8 mouse cellular contexts compared by ENCODE assay signal in the genomic region with DNA sequence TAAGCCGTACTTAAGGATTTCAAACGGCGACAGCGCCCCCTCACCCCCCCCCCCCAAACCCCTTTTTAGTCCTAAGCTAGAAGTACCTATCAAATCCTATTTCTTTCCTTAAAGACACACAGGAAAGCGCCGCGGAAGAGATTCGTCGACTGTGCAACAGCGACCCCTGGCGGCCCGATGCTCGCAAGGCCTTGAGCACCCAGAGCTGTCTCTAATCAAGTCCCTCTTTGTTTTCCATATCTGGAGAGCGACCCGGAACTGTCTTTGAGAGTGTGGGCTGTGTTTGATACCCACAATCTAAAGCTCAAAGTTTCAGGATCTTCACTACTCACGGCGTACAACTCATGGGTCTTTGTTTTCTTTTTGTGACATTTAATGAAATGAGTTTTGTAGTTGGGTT.
DNase-seq lines count a peak whose midpoint lies in the region; ATAC-seq and TF ChIP-seq lines count a peak whose summit lies in the region.

No protein-coding gene starts in this region.

- no peak overlapping the region for H3ac ChIP-seq in myocyte (ENCODE audit: control insufficient read depth, insufficient read length)

- peak overlapping the region; percentile 72 for H3K9ac ChIP-seq in heart, embryonic 11.5 days (ENCODE audit: low read depth, low read length)
- peak overlapping the region; percentile 76 for H3K9ac ChIP-seq in kidney, embryonic 16.5 days (replicated peaks; ENCODE audit: low read length)
- H3K9ac ChIP-seq in liver, adult 2 months (ENCODE audit: low read depth, low read length): no peak overlapping the region

- no peaks in the 10 kb centered on the region for H3K36me3 ChIP-seq in heart, embryonic 11.5 days (ENCODE audit: control insufficient read depth, insufficient read depth, low read length)
- no peaks in the 10 kb centered on the region for H3K36me3 ChIP-seq in kidney, embryonic 16.5 days (ENCODE audit: insufficient read depth, low read length)
- H3K36me3 ChIP-seq in liver, adult 2 months (ENCODE audit: control insufficient read depth, insufficient read depth, low read length): no peaks in the 10 kb centered on the region
- H3K36me3 ChIP-seq in myocyte (ENCODE audit: control insufficient read depth, insufficient read depth): no peaks in the 10 kb centered on the region
- no peaks in the 10 kb centered on the region for H3K36me3 ChIP-seq in splenic B cell, adult 2 months (ENCODE audit: control insufficient read depth, insufficient read depth, low read length, poor library complexity, severe bottlenecking)

- H3K79me2 ChIP-seq in liver, adult 2 months (ENCODE audit: control insufficient read depth, insufficient read depth, low read length): no peaks in the 10 kb centered on the region
- no peaks in the 10 kb centered on the region for H3K79me2 ChIP-seq in myocyte (ENCODE audit: control insufficient read depth, insufficient read depth)

- H3K4me3 ChIP-seq in heart, embryonic 11.5 days (ENCODE audit: low read depth, low read length): peak overlapping the region; percentile 50
- H3K4me3 ChIP-seq in kidney, embryonic 16.5 days (ENCODE audit: low read length): peak overlapping the region; percentile 59
- peak overlapping the region; percentile 49; the same call in 1 of the 2 replicates for H3K4me3 ChIP-seq in liver, adult 2 months (ENCODE audit: insufficient read depth, low read depth, low read length)
- H3K4me3 ChIP-seq in myocyte: peak overlapping the region; percentile 30

- H3K27ac ChIP-seq in heart, embryonic 11.5 days (ENCODE audit: low read depth, low read length): peak overlapping the region; percentile 78
- H3K27ac ChIP-seq in kidney, embryonic 16.5 days (ENCODE audit: low read length): peak overlapping the region; percentile 97
- peak overlapping the region; percentile 60 for H3K27ac ChIP-seq in liver, adult 2 months (replicated peaks; ENCODE audit: insufficient read depth, low read depth, low read length)

- ATAC-seq in erythroblast, adult 5-6 weeks (replicated peaks; ENCODE audit: low FRiP score, poor library complexity, severe bottlenecking): peak; percentile 91
- ATAC-seq in heart, embryonic 11.5 days (replicated peaks; ENCODE audit: insufficient number of reproducible peaks, low FRiP score, low TSS enrichment): peak; percentile 86
- ATAC-seq in kidney, embryonic 16.5 days (ENCODE audit: low FRiP score, low TSS enrichment): peak; percentile 95

- TF ChIP-seq POLR2A in liver, adult 2 months (IDR thresholded peaks at IDR 0.05; ENCODE audit: extremely low read depth, insufficient read depth, low read length): no peak
- no peak for TF ChIP-seq POLR2A in myocyte (IDR thresholded peaks at IDR 0.05; ENCODE audit: insufficient read length, low read depth)

- DNase-seq in A20 (ENCODE audit: low read depth, low spot score): peak; percentile 93
- peak; percentile 98 for DNase-seq in brain, adult 2 months (ENCODE audit: low read depth, low spot score)
- DNase-seq in liver, adult 2 months (ENCODE audit: extremely low read depth, low read depth, low spot score): peak; percentile 75
- DNase-seq in splenic B cell, adult 2 months (ENCODE audit: low read depth, low spot score): peak; percentile 94

- H3K9me3 ChIP-seq in heart, embryonic 11.5 days (replicated peaks; ENCODE audit: control insufficient read depth, low read length): no peaks in the 10 kb centered on the region
- H3K9me3 ChIP-seq in kidney, embryonic 16.5 days (ENCODE audit: low read length): no peaks in the 10 kb centered on the region

- H3K27me3 ChIP-seq in heart, embryonic 11.5 days (ENCODE audit: control insufficient read depth, insufficient read depth, low read length): no peaks in the 10 kb centered on the region
- H3K27me3 ChIP-seq in kidney, embryonic 16.5 days (ENCODE audit: insufficient read depth, low read length): no peaks in the 10 kb centered on the region
- H3K27me3 ChIP-seq in liver, adult 2 months (ENCODE audit: control insufficient read depth, insufficient read depth, low read length): no peaks in the 10 kb centered on the region
- H3K27me3 ChIP-seq in myocyte (ENCODE audit: control insufficient read depth, insufficient read depth, insufficient read length): no peaks in the 10 kb centered on the region
- H3K27me3 ChIP-seq in splenic B cell, adult 2 months (ENCODE audit: control insufficient read depth, insufficient read depth, low read length, poor library complexity, severe bottlenecking): no peaks in the 10 kb centered on the region

- peak overlapping the region; percentile 66 for H3K4me2 ChIP-seq in heart, embryonic 11.5 days
- H3K4me2 ChIP-seq in kidney, embryonic 16.5 days (replicated peaks; ENCODE audit: low read depth, low read length): peak overlapping the region; percentile 72
- H3K4me2 ChIP-seq in myocyte (ENCODE audit: low read depth): peak overlapping the region; percentile 99

- under 1% methylated on average over 17 of the region's 17 CpGs for WGBS in heart, embryonic 11.5 days (ENCODE audit: insufficient replicate concordance)
- 0% methylated on average over 17 of the region's 17 CpGs for WGBS in kidney, embryonic 16.5 days
- 0% methylated on average over 17 of the region's 17 CpGs for WGBS in liver, adult 2 months

- H3K4me1 ChIP-seq in heart, embryonic 11.5 days (ENCODE audit: control insufficient read depth, insufficient read depth, low read length): no peaks in the 10 kb centered on the region
- peaks cover 6% of the 10 kb centered on the region; the same call in 1 of the 2 replicates for H3K4me1 ChIP-seq in kidney, embryonic 16.5 days (ENCODE audit: insufficient read depth, low read length)
- no peaks in the 10 kb centered on the region; the same call in 1 of the 2 replicates for H3K4me1 ChIP-seq in liver, adult 2 months (ENCODE audit: control insufficient read depth, insufficient read depth, low read length)

- peak; percentile 93 for TF ChIP-seq CTCF in liver, adult 2 months (IDR thresholded peaks at IDR 0.05; ENCODE audit: low read depth, low read length)

TF ChIP-seq in myocyte, 11 proteins besides CTCF, POLR2A, EP300 and RAD21:
- TF ChIP-seq SRF (IDR thresholded peaks at IDR 0.05; ENCODE audit: control insufficient read depth, insufficient read length, low read depth) (peak; percentile 79), E2F4 (IDR thresholded peaks at IDR 0.05; ENCODE audit: insufficient read depth) (no peak)

Comparison
In these comparisons a context has a peak if more than half of its experiments do, and no peak if none do; other contexts are left out.
1. Peak in every context shown above with its lines: DNase-seq, ATAC-seq, H3K4me3 ChIP-seq and H3K27ac ChIP-seq.